Mouse (Mus musculus): ENCODE results near the gene Cryba2.
A peak's percentile ranks its signal among the peaks of the same experiment; 100 is the strongest.

GRCm38 (mm10) chr1:74880785-74881360, 12.1 kb downstream of the Cryba2 start:
- TF ChIP-seq CTCF (IDR thresholded peaks at IDR 0.05) (peak; percentile 89), POLR2A (IDR thresholded peaks at IDR 0.05; ENCODE audit: insufficient read depth, low read depth, low read length) (no peak), EP300 (IDR thresholded peaks at IDR 0.05; ENCODE audit: insufficient read depth, low read depth, low read length) (no peak)

Measured in heart, adult 2 months (tissue).